Mouse (Mus musculus): Measurements from ENCODE around the gene Syngr3. TPM values are rescaled to one million over a fixed set of nuclear protein-coding genes. Genes with fewer than 3 reads are reported as not detected.

Syngr3 gene
- polyA plus RNA-seq, 1 experiment: 177 TPM

DNA sequence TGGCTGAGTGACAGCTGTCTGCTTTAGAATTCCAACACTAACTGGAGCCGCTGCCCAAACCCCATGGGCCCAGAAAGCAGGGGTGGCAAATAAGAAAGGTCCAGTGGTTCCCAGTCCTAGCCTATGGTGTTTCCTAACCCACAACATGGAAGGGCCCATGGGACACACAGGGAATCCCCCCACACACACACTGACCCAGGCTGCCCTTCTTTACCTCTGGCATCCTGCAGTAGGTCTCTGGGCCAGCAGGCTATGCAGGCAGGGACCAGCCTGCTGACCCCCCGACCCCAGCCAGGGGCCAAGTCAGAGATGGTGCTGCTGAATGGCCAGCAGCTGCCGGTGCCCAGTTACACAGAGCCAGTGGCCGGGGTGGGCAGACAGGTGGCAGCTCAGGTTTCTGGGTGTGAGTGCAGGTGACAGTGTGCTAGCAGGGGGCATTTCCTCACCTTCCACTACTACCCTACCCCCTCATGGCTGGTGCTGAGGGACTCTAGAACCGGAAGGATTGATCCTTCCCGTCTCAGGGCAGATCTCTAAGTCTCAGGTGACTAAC lies 46.9 kb downstream of the Syngr3 start:
- Histone ChIP-seq H3K4me3 (ENCODE audit: insufficient read depth, low read length) (no peak overlapping the region), H3K27ac (ENCODE audit: insufficient read depth, low read length) (0 out of 2 replicates have a peak overlapping the region, but pooled peaks have one; percentile 86)

DNA sequence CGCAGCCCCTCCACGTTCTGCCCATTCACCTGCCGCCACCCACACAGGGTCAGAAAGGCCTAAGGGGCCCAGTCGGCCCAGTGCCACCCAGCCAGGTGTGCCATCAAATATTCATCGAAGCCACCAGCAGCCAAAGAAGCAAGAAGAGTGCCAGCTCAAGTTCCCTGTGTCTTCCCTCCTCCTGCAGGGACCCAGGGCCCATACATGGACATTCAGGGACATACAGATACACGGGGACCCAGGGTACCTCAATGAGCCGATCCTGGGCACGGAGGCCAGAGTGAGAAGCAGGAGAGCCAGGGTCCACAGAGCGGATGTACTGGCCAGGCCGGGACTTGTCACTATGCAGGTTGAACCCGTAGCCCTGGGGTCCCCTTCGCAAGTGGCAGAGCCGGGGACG lies 47.8 kb downstream of the Syngr3 start:
- H3K27ac ChIP-seq (ENCODE audit: insufficient read depth, low read length): no peak overlapping the region
- no peak for TF ChIP-seq CTCF (IDR thresholded peaks at IDR 0.05; ENCODE audit: extremely low read depth, insufficient read depth, low read length)
- TF ChIP-seq POLR2A (IDR thresholded peaks at IDR 0.05; ENCODE audit: extremely low read depth, insufficient read depth, low read length): no peak
- H3K4me1 ChIP-seq (ENCODE audit: control insufficient read depth, insufficient read depth, low read length): no peaks in the 10 kb centered on the region
- no peak overlapping the region for H3K4me3 ChIP-seq (ENCODE audit: insufficient read depth, low read length)

More for the DNA sequence above, 46.9 kb downstream of the Syngr3 start:
- no peaks in the 10 kb centered on the region for H3K4me1 ChIP-seq (ENCODE audit: control insufficient read depth, insufficient read depth, low read length)
- TF ChIP-seq POLR2A (IDR thresholded peaks at IDR 0.05; ENCODE audit: extremely low read depth, insufficient read depth, low read length) (no peak), CTCF (IDR thresholded peaks at IDR 0.05; ENCODE audit: extremely low read depth, insufficient read depth, low read length) (no peak)

DNA sequence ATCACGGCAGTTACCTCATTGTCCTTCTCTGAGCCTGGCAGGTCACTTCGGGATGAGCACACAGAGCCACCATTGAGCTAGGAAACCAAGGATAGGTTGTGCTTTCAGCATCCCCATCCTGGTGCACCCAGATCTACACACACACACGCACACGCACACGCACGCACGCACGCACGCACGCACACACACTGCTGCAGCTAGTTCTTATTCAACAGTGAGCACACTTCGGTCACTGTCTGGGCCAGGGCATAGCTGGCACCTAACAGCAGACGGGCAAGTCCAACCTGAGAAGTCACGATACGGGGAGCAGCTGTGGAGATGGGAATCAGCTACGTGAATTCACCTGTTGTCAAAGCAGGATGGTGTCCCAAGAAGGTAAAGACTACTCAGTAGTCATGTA lies 49.2 kb downstream of the Syngr3 start:
- Histone ChIP-seq H3K27ac (ENCODE audit: insufficient read depth, low read length) (no peak overlapping the region), H3K4me1 (ENCODE audit: control insufficient read depth, insufficient read depth, low read length) (no peaks in the 10 kb centered on the region), H3K4me3 (ENCODE audit: insufficient read depth, low read length) (no peak overlapping the region)
- TF ChIP-seq POLR2A (IDR thresholded peaks at IDR 0.05; ENCODE audit: extremely low read depth, insufficient read depth, low read length): no peak
- no peak for TF ChIP-seq CTCF (IDR thresholded peaks at IDR 0.05; ENCODE audit: extremely low read depth, insufficient read depth, low read length)

DNA sequence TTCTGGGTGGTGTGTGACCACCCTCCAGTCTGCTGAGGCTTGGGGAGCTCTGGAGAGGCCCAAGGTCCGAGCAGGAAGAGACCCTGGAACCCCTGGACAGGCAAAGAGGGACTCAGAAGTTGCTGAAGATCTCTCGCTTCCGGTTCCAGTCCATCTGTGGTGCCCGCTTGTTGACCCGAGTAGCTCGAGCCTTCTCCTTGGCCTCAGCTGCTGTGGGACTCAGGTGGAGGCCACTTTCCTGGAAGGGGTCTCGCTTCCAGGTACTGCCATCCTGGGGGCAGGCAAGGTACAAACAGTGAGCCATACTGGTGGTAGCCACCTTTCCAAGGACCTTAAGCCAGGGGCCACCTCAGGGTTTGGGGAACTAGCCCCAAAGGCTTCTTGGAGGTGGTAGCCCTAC lies 49.6 kb downstream of the Syngr3 start:
- TF ChIP-seq POLR2A (IDR thresholded peaks at IDR 0.05; ENCODE audit: extremely low read depth, insufficient read depth, low read length): no peak
- Histone ChIP-seq H3K4me1 (ENCODE audit: control insufficient read depth, insufficient read depth, low read length) (0 out of 2 replicates have a peak, but pooled peaks cover 1% of the 10 kb centered on the region), H3K27ac (ENCODE audit: insufficient read depth, low read length) (no peak overlapping the region), H3K4me3 (ENCODE audit: insufficient read depth, low read length) (no peak overlapping the region)

DNA sequence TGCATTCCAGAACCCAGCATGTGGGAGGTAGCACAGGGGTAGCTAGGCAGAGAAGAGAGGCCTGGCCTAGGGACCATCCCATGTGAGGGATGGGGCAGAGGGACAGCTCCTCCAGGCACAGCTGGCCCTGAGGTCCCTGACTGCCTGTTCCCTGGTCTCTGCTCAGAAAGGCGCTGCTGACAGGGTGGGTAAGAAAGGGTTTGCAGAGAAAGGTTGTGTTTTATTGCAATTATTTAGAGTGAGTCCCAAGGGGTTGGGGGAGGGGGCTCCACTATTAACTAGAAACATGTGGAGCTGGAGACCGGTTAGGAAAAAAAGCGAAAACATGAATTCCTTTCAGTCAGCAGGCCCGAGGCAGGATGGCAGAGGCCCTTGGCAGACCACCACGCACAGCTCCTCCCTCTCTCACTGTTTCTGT lies 50.2 kb downstream of the Syngr3 start:
- TF ChIP-seq POLR2A (IDR thresholded peaks at IDR 0.05; ENCODE audit: extremely low read depth, insufficient read depth, low read length) (no peak), CTCF (IDR thresholded peaks at IDR 0.05; ENCODE audit: extremely low read depth, insufficient read depth, low read length) (no peak)
- Histone ChIP-seq H3K4me1 (ENCODE audit: control insufficient read depth, insufficient read depth, low read length) (0 out of 2 replicates have a peak, but pooled peaks cover 1% of the 10 kb centered on the region), H3K4me3 (ENCODE audit: insufficient read depth, low read length) (no peak overlapping the region), H3K27ac (ENCODE audit: insufficient read depth, low read length) (no peak overlapping the region)

DNA sequence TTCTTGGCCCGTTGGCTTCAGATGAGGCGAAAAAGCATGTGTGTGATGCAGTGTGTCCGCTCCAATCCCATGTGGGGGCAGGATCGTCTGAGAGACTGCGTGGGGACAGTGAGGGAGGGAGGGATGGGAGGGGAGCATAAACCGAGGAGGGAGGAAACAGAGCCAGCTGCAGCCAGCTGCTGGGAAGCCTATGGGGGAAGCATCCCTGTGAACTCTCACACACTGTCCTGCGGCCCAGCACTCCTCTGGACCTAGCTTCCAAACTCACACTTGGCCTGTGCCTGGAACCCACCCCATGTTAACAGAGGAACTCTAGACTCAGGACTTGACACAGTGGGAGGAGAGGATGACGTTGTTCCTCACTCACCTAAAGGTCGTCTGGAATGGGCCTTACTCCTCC lies 50.9 kb downstream of the Syngr3 start:
- no peak for TF ChIP-seq POLR2A (IDR thresholded peaks at IDR 0.05; ENCODE audit: extremely low read depth, insufficient read depth, low read length)
- TF ChIP-seq CTCF (IDR thresholded peaks at IDR 0.05; ENCODE audit: extremely low read depth, insufficient read depth, low read length): no peak

DNA sequence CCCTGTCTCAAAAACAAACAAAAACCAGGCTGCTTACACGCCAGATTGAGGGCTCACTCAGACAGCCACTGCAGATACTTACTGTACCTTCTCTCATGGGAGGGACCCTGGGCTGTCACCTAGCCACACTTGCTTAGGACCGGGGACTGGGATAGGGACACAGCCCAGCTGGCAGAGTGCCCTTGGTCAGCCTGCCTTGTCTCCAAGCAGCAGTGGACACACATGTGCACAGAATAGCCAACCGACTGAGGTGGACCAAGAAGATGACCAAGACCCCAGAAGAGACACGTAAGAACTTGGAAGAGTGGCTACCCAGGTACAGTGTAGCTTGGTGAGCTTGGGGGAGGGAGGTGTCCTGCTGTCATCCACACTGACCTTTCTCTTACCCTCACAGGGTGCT lies 51.5 kb downstream of the Syngr3 start:
- no peak overlapping the region for H3K27ac ChIP-seq (ENCODE audit: insufficient read depth, low read length)
- TF ChIP-seq POLR2A (IDR thresholded peaks at IDR 0.05; ENCODE audit: extremely low read depth, insufficient read depth, low read length) (no peak), CTCF (IDR thresholded peaks at IDR 0.05; ENCODE audit: extremely low read depth, insufficient read depth, low read length) (no peak)
- H3K4me1 ChIP-seq (ENCODE audit: control insufficient read depth, insufficient read depth, low read length): 0 out of 2 replicates have a peak, but pooled peaks cover 2% of the 10 kb centered on the region
- H3K4me3 ChIP-seq (ENCODE audit: insufficient read depth, low read length): no peak overlapping the region

More for the DNA sequence above, 50.9 kb downstream of the Syngr3 start:
- no peak overlapping the region for H3K27ac ChIP-seq (ENCODE audit: insufficient read depth, low read length)
- 0 out of 2 replicates have a peak, but pooled peaks cover 1% of the 10 kb centered on the region for H3K4me1 ChIP-seq (ENCODE audit: control insufficient read depth, insufficient read depth, low read length)
- no peak overlapping the region for H3K4me3 ChIP-seq (ENCODE audit: insufficient read depth, low read length)

DNA sequence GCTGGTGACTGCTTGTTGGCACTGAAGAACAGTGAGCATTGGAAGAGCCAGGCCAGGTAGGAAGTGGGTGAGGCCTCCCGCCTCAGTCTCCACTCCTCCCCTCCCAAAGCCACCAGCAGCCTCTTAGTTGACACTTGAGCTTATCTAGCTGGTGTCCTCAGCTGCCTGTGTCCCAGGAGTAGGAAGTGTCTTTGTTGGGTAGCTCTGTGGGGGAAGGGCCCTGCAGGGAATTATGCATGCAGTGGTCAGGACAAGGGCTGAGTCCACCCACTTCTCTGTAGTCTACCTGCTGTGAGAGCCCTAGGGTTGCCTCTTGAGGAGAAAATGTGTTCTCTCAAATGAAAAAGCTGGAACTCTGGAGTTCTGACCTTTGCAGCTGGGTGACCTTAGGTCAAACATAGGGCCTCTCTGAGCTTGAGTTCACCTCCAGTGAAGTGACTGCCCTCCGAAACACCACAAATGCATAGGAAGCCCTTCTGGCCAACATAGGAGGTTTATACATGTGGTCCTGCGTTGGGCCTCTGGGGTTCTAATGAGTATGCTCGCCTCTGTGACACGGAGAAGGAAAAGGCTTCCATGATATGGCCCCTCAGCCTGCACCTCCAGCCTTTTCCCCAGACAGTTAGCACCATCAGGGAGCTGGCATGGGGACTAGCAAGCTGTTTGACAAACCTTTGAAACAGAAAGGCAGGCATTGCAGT lies 52.8 kb downstream of the Syngr3 start:
- H3K4me3 ChIP-seq (ENCODE audit: insufficient read depth, low read length): no peak overlapping the region
- TF ChIP-seq CTCF (IDR thresholded peaks at IDR 0.05; ENCODE audit: extremely low read depth, insufficient read depth, low read length): no peak
- H3K4me1 ChIP-seq (ENCODE audit: control insufficient read depth, insufficient read depth, low read length): 0 out of 2 replicates have a peak, but pooled peaks cover 3% of the 10 kb centered on the region
- H3K27ac ChIP-seq (ENCODE audit: insufficient read depth, low read length): no peak overlapping the region

DNA sequence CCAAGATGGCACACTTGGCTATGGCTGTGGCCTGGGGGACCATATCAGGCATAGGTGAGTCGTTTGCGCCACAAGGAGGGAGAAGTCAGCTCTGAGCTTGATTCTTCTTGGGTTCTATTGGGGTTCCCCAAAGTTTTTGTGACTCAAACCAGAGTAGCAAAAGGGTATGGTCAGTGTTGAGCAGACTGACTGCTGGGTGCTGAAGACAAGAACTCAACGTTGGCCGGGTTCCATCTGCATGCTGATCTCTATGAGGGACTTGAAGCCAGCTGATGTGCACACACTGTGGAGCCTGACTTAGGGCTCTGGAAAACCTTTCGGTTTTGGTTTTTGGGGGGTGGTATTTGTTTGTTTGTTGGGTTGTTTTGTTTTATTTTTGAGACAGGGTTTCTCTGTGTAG lies 54.1 kb downstream of the Syngr3 start:
- TF ChIP-seq CTCF (IDR thresholded peaks at IDR 0.05; ENCODE audit: extremely low read depth, insufficient read depth, low read length): no peak
- TF ChIP-seq POLR2A (IDR thresholded peaks at IDR 0.05; ENCODE audit: extremely low read depth, insufficient read depth, low read length): no peak
- peaks cover 5% of the 10 kb centered on the region; the same call in 1 of the 2 replicates for H3K4me1 ChIP-seq (ENCODE audit: control insufficient read depth, insufficient read depth, low read length)
- peak overlapping the region; percentile 4; the same call in 1 of the 2 replicates for H3K27ac ChIP-seq (ENCODE audit: insufficient read depth, low read length)
- no peak overlapping the region for H3K4me3 ChIP-seq (ENCODE audit: insufficient read depth, low read length)

Other genes with a start within 250 kb of the Syngr3 start
- gene Dnase1l2, start 246.8 kb downstream of the Syngr3 start, polyA plus RNA-seq (2012; rRNA removed): 19.0 and 20.7 TPM in 2 replicates
- 77.3 and 79.2 TPM in 2 replicates for gene E4f1, start 219.6 kb downstream of the Syngr3 start, polyA plus RNA-seq (2012; rRNA removed)
- 97.1 and 99.3 TPM in 2 replicates for gene Pgp, start 219.6 kb downstream of the Syngr3 start, polyA plus RNA-seq (2012; rRNA removed)
- gene Bricd5, start 216.1 kb downstream of the Syngr3 start, polyA plus RNA-seq (2012; rRNA removed): 1.1 and 1.4 TPM in 2 replicates
- gene Mlst8, start 210.9 kb downstream of the Syngr3 start, polyA plus RNA-seq (2012; rRNA removed): 37.0 and 39.1 TPM in 2 replicates
- 106 and 109 TPM in 2 replicates for gene Caskin1, start 201.4 kb downstream of the Syngr3 start, polyA plus RNA-seq (2012; rRNA removed)
- 176 and 187 TPM in 2 replicates for gene Traf7, start 162.0 kb downstream of the Syngr3 start, polyA plus RNA-seq (2012; rRNA removed)
- 97.3 and 102 TPM in 2 replicates for gene Rab26, start 155.7 kb downstream of the Syngr3 start, polyA plus RNA-seq (2012; rRNA removed)
- 82.0 and 91.8 TPM in 2 replicates for gene Pkd1, start 140.1 kb downstream of the Syngr3 start, polyA plus RNA-seq (2012; rRNA removed)
- gene Tsc2, start 57.3 kb downstream of the Syngr3 start, polyA plus RNA-seq (2012; rRNA removed): 163 and 192 TPM in 2 replicates
- gene Nthl1, start 57.3 kb downstream of the Syngr3 start, polyA plus RNA-seq (2012; rRNA removed): 9.7 and 10.8 TPM in 2 replicates
- gene Slc9a3r2, start 39.6 kb downstream of the Syngr3 start, polyA plus RNA-seq (2012; rRNA removed): 68.2 and 69.0 TPM in 2 replicates
- gene Npw, start 31.5 kb downstream of the Syngr3 start, polyA plus RNA-seq (2012; rRNA removed): 0.34 and 0.50 TPM in 2 replicates
- 53.5 and 53.6 TPM in 2 replicates for gene Zfp598, start 20.3 kb downstream of the Syngr3 start, polyA plus RNA-seq (2012; rRNA removed)
- gene Gfer, start 6.2 kb upstream of the Syngr3 start, polyA plus RNA-seq (2012; rRNA removed): 21.1 and 21.5 TPM in 2 replicates
- gene Noxo1, start 6.3 kb upstream of the Syngr3 start, polyA plus RNA-seq (2012; rRNA removed): 5.2 and 6.4 TPM in 2 replicates
- 53.0 and 53.7 TPM in 2 replicates for gene Tbl3, start 17.7 kb upstream of the Syngr3 start, polyA plus RNA-seq (2012; rRNA removed)
- 0.32 and 0.33 TPM in 2 replicates for gene Rnf151, start 28.1 kb upstream of the Syngr3 start, polyA plus RNA-seq (2012; rRNA removed)
- gene Rps2, start 28.2 kb upstream of the Syngr3 start, polyA plus RNA-seq (2012; rRNA removed): 980 and 1,011 TPM in 2 replicates
- gene Ndufb10, start 34.5 kb upstream of the Syngr3 start, polyA plus RNA-seq (2012; rRNA removed): 428 and 431 TPM in 2 replicates
- gene Rpl3l, start 37.9 kb upstream of the Syngr3 start, polyA plus RNA-seq (2012; rRNA removed): 0.48 and 0.57 TPM in 2 replicates
- gene Msrb1, start 46.7 kb upstream of the Syngr3 start, polyA plus RNA-seq (2012; rRNA removed): 47.3 and 53.0 TPM in 2 replicates
- gene Hs3st6, start 63.0 kb upstream of the Syngr3 start, polyA plus RNA-seq (2012; rRNA removed): 0.29 and 0.44 TPM in 2 replicates
- gene Meiob, start 114.3 kb upstream of the Syngr3 start, polyA plus RNA-seq (2012; rRNA removed): not detected in 2 replicates
- 138 and 151 TPM in 2 replicates for gene Hagh, start 150.2 kb upstream of the Syngr3 start, polyA plus RNA-seq (2012; rRNA removed)
- gene Fahd1, start 160.4 kb upstream of the Syngr3 start, polyA plus RNA-seq (2012; rRNA removed): 21.8 and 25.1 TPM in 2 replicates
- not detected in 2 replicates for gene Igfals, start 176.0 kb upstream of the Syngr3 start, polyA plus RNA-seq (2012; rRNA removed)
- gene Nubp2, start 196.4 kb upstream of the Syngr3 start, polyA plus RNA-seq (2012; rRNA removed): 24.6 and 27.3 TPM in 2 replicates
- gene Spsb3, start 196.7 kb upstream of the Syngr3 start, polyA plus RNA-seq (2012; rRNA removed): 91.9 and 92.7 TPM in 2 replicates
- gene Eme2, start 205.1 kb upstream of the Syngr3 start, polyA plus RNA-seq (2012; rRNA removed): 62.4 and 65.0 TPM in 2 replicates
- 115 and 117 TPM in 2 replicates for gene Mrps34, start 205.2 kb upstream of the Syngr3 start, polyA plus RNA-seq (2012; rRNA removed)
- gene Nme3, start 206.5 kb upstream of the Syngr3 start, polyA plus RNA-seq (2012; rRNA removed): 94.5 and 94.7 TPM in 2 replicates
- 328 and 355 TPM in 2 replicates for gene Mapk8ip3, start 247.0 kb upstream of the Syngr3 start, polyA plus RNA-seq (2012; rRNA removed)

Data from cortical plate, adult 2 months (tissue).